Mouse (Mus musculus) midbrain, embryonic 14.5 days (tissue): ENCODE measurements at regions not wholly inside any gene's neighbourhood (a gene's known extent, or its start where the extent isn't known, plus 50 kb on each side); places are given as distances from the start of the nearest gene placed in this dataset.
"Not testable (repeated sequence)": the region's sequence is repeated elsewhere in the genome, so short reads cannot be mapped to it uniquely, and the experiment has no call there.

Source experiments
- ATAC-seq: fragments of 200-750 bp; cut with Nextera tagmentation; 2 replicates; pipeline ENCODE4 v1.8.0; 2017; ENCODE audit warnings: moderate number of reproducible peaks, moderate library complexity; ENCODE audit not compliant: low FRiP score, low TSS enrichment
- DNase-seq: peaks from one replicate; pipeline ENCODE4 v3.0.0-alpha.2; 2015
- H3K27ac ChIP-seq: fragments of 300-500 bp; sonication (generic); replicated peaks from 2 replicates; pipeline ENCODE4 v1.5.1; 2014; ENCODE audit warnings: mild to moderate bottlenecking, low read depth, low read length, moderate library complexity
- H3K27me3 ChIP-seq: fragments of 300-500 bp; sonication (generic); 2 replicates; pipeline ENCODE4 v1.6.1; 2014; ENCODE audit warnings: low read length, control low read depth, mixed read lengths; ENCODE audit not compliant: control insufficient read depth, insufficient read depth
- H3K36me3 ChIP-seq: fragments of 300-500 bp; sonication (generic); 2 replicates; pipeline ENCODE4 v1.6.1; 2014; ENCODE audit warnings: low read length, control low read depth; ENCODE audit not compliant: control insufficient read depth, insufficient read depth
- H3K4me1 ChIP-seq: fragments of 300-500 bp; sonication (generic); 2 replicates; pipeline ENCODE4 v1.6.1; 2014; ENCODE audit warnings: mild to moderate bottlenecking, antibody characterized with exemption, low read length, control low read depth; ENCODE audit not compliant: control insufficient read depth, insufficient read depth
- H3K4me2 ChIP-seq: fragments of 300-500 bp; sonication (generic); 2 replicates; pipeline ENCODE4 v1.6.1; 2014; ENCODE audit warnings: mild to moderate bottlenecking, low read length, moderate library complexity
- H3K4me3 ChIP-seq: fragments of 300-500 bp; sonication (generic); replicated peaks from 2 replicates; pipeline ENCODE4 v1.5.1; 2014; ENCODE audit warnings: low read depth, low read length
- H3K9ac ChIP-seq: fragments of 300-500 bp; sonication (generic); replicated peaks from 2 replicates; pipeline ENCODE4 v1.6.1; 2014; ENCODE audit warnings: mild to moderate bottlenecking, low read length, moderate library complexity
- H3K9me3 ChIP-seq: fragments of 300-500 bp; sonication (generic); 2 replicates; pipeline ENCODE4 v1.6.1; 2016; ENCODE audit warnings: low read length, control low read depth, mixed read lengths; ENCODE audit not compliant: control insufficient read depth
- WGBS: fragments of 180-500 bp; shearing (Covaris S2); extraction: QIAGEN DNeasy Blood & Tissue Kit; methylation state at CpG from one replicate; pipeline ENCODE4 v1.1.7; 2014; 5-methylcytosine and 5-hydroxymethylcytosine counted together

DNA sequence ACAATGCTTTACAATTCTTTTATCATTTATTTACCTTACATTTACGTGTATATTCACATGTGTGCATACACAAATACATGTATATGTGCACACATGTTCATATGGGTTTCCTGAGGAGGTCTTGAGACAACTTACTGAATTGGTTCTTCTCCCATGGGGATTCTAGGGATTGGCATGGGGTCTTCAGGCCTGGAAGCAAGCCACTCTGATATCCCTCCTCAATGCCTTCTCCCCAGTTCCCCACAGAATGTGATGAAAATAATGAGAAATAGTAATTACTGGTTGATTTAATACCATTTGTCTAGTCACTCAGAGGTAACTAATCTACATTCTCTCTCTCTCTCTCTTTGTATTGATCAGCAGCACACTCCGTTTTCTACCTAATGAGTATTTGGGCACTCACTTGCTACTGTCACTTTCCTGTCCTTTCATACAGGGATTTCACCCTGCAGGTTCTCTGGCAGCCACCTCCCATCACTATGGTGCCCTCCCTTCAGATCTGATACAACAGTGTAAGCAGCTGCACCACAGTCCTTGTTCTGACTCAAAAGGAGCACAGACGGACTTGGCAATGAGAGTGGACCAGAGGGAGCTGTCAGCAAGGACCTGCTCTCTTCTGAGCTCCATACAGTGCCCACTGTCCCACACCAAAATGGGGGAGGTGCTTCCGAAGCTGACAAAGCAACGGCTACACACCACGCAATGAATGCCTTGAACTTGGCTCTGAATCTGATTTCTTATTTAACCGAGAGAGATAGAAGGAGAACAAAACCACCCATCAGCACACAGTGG is 119.2 kb upstream of the Sec61g start:
- Histone ChIP-seq H3K9me3 (no peaks in the 10 kb centered on the region), H3K27me3 (no peaks in the 10 kb centered on the region), H3K27ac (no peak overlapping the region; the same call in 1 of the 2 replicates), H3K4me3 (no peak overlapping the region), H3K4me1 (0 out of 2 replicates have a peak, but pooled peaks cover 3% of the 10 kb centered on the region), H3K4me2 (no peak overlapping the region), H3K36me3 (no peaks in the 10 kb centered on the region), H3K9ac (no peak overlapping the region)
- ATAC-seq (peak; percentile 74), DNase-seq (peak; percentile 57)
- 50% methylated on average over 7 of the region's 7 CpGs for WGBS

DNA sequence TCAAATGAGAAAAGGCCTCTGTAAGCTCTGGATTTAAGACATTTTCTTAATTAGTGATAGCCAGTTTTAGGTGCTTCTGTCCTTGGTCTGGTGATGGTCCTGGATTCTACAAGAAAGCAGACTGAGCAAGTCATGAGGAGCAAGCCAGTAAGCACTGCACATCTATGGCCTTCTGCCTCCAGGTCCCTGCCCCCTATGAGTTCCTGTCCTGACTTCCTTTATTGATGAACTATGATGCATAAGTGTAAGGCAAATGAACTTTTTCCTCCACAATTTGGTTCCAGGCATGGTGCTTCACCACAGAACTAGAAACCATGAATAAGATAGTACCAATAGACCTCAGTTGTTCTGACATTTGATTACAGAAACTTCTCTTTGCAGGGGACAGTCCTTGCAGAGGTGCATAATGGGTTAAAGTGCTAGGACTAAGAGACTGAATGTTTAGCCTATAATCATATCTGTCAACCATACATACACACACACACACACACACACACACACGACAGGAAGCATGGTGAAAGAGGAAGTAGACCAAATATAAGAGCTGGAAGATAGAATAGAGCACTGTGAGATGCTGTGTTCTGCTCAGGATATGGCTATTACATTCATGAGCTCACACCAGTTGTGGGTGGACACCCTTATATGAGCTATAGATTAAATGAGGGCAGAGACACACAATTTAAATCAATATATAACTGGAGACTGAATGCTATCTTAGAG is 121.3 kb upstream of the Sec61g start:
- H3K9me3 ChIP-seq: no peaks in the 10 kb centered on the region
- H3K36me3 ChIP-seq: no peaks in the 10 kb centered on the region
- no peak overlapping the region for H3K4me3 ChIP-seq
- ATAC-seq (no peak), DNase-seq (no peak)
- H3K9ac ChIP-seq: no peak overlapping the region
- no peak overlapping the region for H3K27ac ChIP-seq
- no peaks in the 10 kb centered on the region for H3K27me3 ChIP-seq
- H3K4me1 ChIP-seq: 0 out of 2 replicates have a peak, but pooled peaks cover 3% of the 10 kb centered on the region
- H3K4me2 ChIP-seq: no peak overlapping the region
- 62% methylated on average over 1 of the region's 1 CpGs for WGBS

DNA sequence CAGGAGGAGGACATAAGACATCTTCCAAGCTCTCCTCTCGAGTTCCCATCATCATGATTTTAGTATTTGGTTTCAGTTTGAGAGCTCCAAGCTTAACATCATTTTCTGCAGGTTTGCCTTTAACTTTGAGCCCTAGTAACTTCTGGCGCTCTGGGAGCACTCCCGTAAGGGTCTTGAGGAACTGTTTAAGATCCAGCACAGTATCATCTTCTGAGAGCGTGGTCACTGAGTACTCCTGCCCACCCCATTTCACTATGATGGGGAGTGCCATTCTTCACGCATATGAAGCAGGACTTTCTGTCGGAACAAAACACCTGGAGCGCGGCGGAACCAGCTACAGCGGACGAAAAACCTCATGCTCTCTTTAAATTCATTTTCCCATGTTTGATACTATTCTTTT is 116.2 kb upstream of the Egfr start:
- H3K27ac ChIP-seq: not testable (repeated sequence)
- WGBS: 97% methylated on average over 11 of the region's 11 CpGs

DNA sequence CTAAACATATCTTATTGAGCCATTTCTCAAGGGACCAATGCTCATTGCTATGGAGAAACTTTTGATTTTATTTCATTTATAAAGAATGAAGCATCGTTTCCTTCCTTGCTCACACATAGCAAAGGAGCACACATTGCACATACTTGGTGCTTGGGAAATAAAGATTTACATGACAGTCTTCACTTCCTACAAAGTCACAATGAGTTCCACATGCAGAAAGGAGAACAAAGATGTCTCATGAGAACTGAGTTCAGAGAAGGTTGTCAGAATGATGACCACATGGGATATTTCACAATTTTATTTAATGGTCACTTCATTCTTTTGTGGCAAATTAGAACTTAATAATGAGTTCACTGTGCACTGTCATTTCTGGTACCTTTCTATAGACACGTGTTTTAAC is 114.3 kb upstream of the Egfr start:
- H3K4me2 ChIP-seq: no peak overlapping the region
- DNase-seq (no peak), ATAC-seq (no peak)
- no peaks in the 10 kb centered on the region for H3K9me3 ChIP-seq
- no peaks in the 10 kb centered on the region for H3K27me3 ChIP-seq
- H3K9ac ChIP-seq: no peak overlapping the region
- H3K36me3 ChIP-seq: no peaks in the 10 kb centered on the region
- no peaks in the 10 kb centered on the region for H3K4me1 ChIP-seq
- H3K27ac ChIP-seq: no peak overlapping the region
- WGBS: 89% methylated on average over 2 of the region's 2 CpGs
- H3K4me3 ChIP-seq: no peak overlapping the region

More for the DNA sequence above, 116.2 kb upstream of the Egfr start:
- not testable (repeated sequence) for H3K27me3 ChIP-seq, H3K4me2 ChIP-seq, ATAC-seq, H3K4me3 ChIP-seq, H3K36me3 ChIP-seq, DNase-seq, H3K9me3 ChIP-seq, H3K9ac ChIP-seq, H3K4me1 ChIP-seq

DNA sequence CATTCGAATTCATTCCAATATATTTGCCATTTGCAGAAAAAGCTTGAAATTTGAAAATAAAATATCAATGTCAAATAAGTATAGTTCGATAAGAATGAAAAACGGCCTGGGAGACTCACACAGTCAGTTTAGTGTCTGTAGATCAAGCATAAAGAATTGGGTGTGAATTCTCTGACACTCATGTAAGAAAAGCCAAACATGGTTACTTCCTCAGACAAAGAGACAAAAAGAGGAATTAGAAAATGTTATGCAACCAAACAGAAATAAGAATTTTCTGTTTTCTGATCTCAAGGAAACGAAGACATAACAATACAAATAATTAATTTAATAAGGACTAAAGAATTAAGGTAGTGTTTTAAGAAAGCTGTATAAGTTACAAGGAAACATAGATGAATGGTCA is 113.7 kb upstream of the Egfr start:
- Histone ChIP-seq H3K4me2 (no peak overlapping the region), H3K36me3 (no peaks in the 10 kb centered on the region), H3K9me3 (no peaks in the 10 kb centered on the region), H3K27me3 (no peaks in the 10 kb centered on the region), H3K4me3 (no peak overlapping the region), H3K4me1 (no peaks in the 10 kb centered on the region), H3K9ac (no peak overlapping the region), H3K27ac (no peak overlapping the region)
- DNase-seq: no peak
- WGBS: 87% methylated on average over 4 of the region's 4 CpGs
- ATAC-seq: no peak

DNA sequence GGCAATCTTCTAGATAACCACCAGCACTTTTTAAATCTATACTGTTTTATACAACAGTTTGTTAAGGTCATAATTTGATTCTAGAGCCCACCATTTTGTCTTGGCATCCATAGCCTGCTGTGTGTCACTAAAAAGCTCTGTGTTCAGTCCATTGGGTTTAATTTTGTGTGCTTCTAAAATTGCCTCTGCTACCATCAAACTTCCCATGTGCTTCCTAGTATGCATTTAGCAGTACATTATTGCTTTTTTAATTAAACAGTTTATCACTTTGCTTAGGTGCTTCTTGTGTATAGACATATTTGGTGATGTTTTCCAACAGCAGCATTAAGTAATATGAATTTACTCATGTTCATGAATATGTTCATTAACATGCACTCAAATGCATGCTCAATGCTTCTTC is 102.4 kb upstream of the Egfr start:
- ATAC-seq (no peak), DNase-seq (no peak)
- no peak overlapping the region for H3K9ac ChIP-seq
- H3K4me2 ChIP-seq: no peak overlapping the region
- H3K4me3 ChIP-seq: no peak overlapping the region
- no peaks in the 10 kb centered on the region for H3K27me3 ChIP-seq
- H3K9me3 ChIP-seq: no peaks in the 10 kb centered on the region
- H3K36me3 ChIP-seq: no peaks in the 10 kb centered on the region
- H3K27ac ChIP-seq: no peak overlapping the region
- no peaks in the 10 kb centered on the region for H3K4me1 ChIP-seq

DNA sequence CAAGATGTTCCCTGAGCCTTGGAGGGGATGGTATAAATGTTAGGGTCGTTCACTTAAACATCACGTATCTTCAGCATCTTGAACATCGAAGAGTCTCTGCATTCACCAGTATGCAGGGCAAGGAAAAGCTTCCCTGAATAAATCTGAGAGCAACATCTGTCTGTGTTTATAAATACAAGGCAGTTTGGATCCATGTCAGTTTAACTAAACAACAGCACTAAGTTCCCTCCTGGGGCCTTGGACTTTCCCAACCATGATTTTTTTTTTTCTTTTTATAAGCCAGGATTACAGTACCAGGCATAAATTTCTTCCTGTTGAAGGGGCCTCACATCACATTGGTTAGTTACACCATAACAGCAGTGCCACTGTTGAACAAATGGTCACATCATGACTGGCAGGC is 88.2 kb upstream of the Egfr start:
- no peak overlapping the region for H3K4me2 ChIP-seq
- no peak overlapping the region for H3K9ac ChIP-seq
- no peaks in the 10 kb centered on the region for H3K9me3 ChIP-seq
- H3K27me3 ChIP-seq: no peaks in the 10 kb centered on the region
- H3K4me1 ChIP-seq: no peaks in the 10 kb centered on the region
- no peak overlapping the region for H3K4me3 ChIP-seq
- no peak overlapping the region for H3K27ac ChIP-seq
- H3K36me3 ChIP-seq: no peaks in the 10 kb centered on the region
- ATAC-seq (no peak), DNase-seq (no peak)
- WGBS: 90% methylated on average over 3 of the region's 3 CpGs

DNA sequence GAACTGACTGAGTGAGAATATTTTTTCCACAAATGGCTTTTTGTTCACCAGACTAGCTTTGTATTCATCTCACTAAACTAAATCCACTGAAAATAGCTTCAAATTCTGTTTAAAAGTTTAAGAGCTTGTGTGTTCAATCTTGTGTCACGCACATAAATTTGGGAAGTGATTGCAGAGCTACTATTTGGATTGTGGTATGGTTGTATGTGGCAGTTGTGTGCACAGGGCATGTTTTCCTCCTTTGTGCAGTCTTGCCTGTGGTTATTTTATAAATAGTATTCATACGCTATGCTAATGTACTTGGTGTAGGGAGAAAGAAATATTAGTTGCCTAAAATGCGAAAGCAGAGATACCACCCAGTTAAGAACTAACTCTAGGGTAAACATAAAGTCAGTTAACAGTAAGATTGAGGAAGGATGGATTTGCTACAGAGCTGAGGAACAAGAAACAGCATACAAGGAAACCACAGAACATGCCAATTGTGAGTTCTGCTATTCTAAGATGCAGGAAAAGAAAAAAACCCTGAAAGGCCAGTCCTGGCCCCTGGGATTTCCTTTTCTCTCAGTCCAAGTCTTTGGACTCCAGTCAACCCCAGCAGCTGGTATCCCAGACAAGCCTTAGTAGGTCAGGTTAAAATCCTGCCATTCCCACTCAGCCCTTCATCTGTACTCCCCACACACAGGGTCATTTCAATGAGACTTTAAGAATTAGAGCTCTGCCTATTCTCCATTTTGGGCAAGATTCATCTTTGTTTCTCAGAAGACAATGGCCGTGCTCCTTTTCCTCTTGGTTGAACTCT is 82.4 kb upstream of the Egfr start:
- Histone ChIP-seq H3K9ac (no peak overlapping the region), H3K4me1 (no peaks in the 10 kb centered on the region), H3K4me2 (no peak overlapping the region), H3K9me3 (no peaks in the 10 kb centered on the region), H3K27me3 (no peaks in the 10 kb centered on the region), H3K4me3 (no peak overlapping the region), H3K36me3 (no peaks in the 10 kb centered on the region), H3K27ac (no peak overlapping the region)
- WGBS: 92% methylated on average over 4 of the region's 4 CpGs
- ATAC-seq: no peak
- DNase-seq: peak; percentile 2
